Mouse (Mus musculus) heart, postnatal 0 days (tissue): ENCODE data around the gene Gipc2.

Experiments
- CTCF ChIP-seq: IDR thresholded peaks from 2 replicates; pipeline ENCODE4 v1.5.1; 2016; ENCODE audit warnings: antibody characterized with exemption, control low read depth, low read depth
- EP300 ChIP-seq: IDR thresholded peaks from 2 replicates; pipeline ENCODE4 v1.6.1; 2016; ENCODE audit warnings: antibody characterized with exemption, low read depth

DNA sequence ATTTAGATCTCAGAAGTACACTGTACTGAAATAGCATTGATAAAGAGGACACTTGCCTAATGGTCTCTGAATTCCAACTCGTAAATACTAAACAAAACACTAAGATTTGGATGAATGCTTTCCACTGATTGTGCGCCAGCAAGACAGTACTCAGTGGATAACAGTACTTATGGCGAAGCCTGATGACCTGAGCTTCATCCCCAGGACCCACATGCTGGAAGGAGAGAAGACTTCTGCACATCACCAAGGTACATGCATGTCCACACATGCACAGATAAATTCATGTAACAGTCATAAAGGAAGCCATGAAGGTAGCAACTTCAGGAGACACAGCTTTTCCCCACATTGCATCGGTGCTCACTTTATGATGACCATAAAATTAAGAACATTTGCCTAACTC lies 12.8 kb upstream of the Gipc2 start:
- TF ChIP-seq EP300 (no peak), CTCF (no peak)
